Mouse (Mus musculus) adrenal gland, postnatal 10 days (tissue): Measurements from ENCODE around the gene H2-T3. TPM values are rescaled to one million over a fixed set of nuclear protein-coding genes. Genes with fewer than 3 reads are reported as not detected.
A peak's percentile ranks its signal among the peaks of the same experiment; 100 is the strongest.
"Not testable (repeated sequence)": the region's sequence is repeated elsewhere in the genome, so short reads cannot be mapped to it uniquely, and the experiment has no call there.

ENCODE experiments used
- DNase-seq: peaks from one replicate; pipeline ENCODE4 v3.0.0; 2021; ENCODE audit warnings: mixed read lengths
- total RNA-seq, 2 experiments: library from RNA; stranded (reverse); gene quantifications; 2 replicates each; pipeline ENCODE4 v1.2.3; 2021

H2-T3 gene
- total RNA-seq, 2 experiments from 2014 or later: not detected

DNA sequence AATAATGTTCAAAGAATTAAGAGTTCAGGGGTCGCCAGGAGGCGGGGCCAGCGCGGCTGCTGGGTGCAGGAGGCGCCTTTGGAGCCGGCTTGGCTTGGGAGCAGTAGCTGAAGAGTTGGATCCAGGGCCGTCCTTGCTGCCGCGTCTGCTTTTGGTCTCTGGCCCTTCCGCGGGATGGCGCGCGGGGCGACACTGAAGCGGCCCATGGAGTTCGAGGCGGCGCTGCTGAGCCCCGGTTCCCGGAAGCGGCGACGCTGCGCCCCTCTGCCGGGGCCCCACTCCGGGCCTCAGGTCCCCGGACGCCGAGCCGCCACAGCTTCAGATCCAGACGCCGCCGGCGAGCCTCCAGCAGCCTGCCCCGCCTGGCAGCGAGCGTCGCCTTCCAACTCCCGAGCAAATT lies 11.1 kb downstream of the H2-T3 start:
- DNase-seq: peak; percentile 36

DNA sequence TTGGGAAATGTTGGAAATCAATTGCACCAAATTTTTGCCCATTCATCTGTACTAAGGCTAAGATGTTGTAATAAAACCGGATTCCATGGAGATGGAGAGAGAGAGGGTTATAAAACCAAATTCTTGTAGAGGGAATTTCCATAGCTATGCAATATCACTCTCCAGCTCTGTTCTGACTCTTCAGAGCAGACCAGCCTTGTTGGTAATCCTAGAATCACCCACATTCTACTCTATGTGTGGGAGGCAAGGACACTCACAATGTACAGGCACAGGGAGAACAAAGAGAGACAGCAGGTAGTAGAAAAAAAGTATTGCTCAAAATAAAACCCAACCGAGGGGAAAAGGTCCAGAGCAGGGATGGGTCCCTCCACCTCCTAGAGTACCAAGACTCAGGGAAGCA lies 14.0 kb downstream of the H2-T3 start:
- not testable (repeated sequence) for DNase-seq

DNA sequence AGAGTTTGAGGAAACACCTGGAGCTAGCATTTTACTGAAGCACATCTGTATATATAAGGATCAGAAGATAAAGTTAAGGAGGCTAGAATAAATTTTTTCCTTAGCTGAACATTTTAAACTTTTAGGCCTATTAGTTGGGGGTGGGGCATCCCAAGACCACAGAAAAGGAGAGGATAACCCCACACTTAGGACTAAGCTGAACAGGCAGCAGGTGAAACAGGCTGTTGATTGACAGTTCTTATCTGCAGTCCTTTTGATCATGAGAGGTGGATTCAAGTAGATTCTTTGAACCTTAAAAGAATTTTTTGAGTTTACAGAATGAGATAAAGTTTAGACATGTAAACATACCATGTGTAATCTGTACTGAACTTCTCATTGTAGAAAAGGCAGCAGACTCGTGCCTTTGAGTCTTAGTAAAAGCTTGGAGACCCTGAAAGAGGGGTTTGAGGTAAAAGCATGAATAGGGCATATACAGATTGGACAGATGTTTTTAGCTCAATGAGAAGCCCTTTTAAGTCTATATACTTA lies 19.7 kb downstream of the H2-T3 start:
- DNase-seq: no peak

DNA sequence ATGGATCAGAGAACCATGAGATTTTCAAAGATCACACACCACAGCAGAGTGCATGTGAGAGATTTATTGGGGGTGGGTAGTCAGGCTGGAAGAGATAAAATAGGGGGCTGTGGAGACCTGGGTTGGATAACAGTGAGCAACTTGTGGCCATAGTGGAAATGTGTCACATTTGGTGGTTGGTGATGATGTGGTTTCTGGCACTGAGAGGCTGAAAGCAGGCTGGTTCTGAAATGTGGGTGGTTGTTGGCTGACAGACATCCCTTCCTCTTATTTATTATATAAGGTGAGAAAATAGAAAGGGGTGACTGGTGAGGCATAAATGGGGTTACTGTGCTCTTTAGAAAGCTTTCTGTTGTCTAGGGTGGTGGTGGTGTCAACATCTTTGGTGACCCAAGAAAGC lies 20.3 kb downstream of the H2-T3 start:
- DNase-seq: no peak

DNA sequence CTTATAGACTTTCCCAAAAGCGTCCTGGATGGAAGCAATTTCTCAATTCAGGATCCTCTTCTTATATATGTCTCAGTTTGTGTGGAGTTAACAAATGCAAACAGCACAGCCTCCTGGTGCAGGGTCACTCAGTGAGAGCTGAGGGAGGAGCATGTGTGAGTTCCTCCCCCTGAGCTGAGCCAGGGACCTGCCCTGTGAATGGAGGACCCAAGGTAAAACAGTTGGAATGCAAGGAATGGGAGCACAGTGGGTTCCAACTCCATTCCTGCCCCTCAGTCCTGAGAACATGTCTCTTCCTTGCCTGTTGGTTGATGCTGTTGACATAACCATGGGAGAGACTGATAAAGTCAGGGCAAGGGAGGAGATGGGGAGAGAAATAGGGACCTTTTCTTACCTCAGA lies 21.0 kb downstream of the H2-T3 start:
- not testable (repeated sequence) for DNase-seq

DNA sequence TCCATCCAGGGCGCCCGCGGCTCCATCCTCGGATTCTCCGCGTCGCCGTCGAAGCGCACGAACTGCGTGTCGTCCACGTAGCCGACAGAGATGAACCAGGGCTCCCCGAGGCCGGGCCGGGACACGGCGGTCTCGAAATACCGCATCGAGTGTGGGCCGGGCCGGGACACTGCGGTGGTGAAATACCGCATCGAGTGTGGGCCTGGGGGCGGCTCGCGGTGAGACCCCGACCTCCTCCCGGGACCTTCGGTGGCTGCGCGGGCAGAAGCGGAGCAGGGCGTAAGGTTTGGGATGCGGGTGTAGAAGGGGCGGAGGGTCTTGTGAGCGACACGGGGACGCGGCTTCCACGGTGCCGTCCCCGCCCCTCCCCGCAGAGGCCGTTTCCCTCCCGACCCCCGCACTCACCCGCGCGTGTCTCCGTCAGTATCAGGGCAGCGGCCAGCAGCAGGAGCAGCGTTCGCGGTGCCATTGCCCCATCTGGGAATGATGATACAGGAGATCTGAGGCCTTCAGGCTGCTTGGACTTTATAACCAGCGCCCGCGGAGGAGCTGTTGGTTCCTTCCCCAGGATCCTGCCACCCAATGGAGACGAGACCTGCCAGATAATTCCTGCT lies 21.9 kb downstream of the H2-T3 start, which contains the start of gene Gm8909:
Gene Gm8909 (minus strand): TSS at position 499 of the 614 bp plus-strand sequence.
- DNase-seq: no peak

DNA sequence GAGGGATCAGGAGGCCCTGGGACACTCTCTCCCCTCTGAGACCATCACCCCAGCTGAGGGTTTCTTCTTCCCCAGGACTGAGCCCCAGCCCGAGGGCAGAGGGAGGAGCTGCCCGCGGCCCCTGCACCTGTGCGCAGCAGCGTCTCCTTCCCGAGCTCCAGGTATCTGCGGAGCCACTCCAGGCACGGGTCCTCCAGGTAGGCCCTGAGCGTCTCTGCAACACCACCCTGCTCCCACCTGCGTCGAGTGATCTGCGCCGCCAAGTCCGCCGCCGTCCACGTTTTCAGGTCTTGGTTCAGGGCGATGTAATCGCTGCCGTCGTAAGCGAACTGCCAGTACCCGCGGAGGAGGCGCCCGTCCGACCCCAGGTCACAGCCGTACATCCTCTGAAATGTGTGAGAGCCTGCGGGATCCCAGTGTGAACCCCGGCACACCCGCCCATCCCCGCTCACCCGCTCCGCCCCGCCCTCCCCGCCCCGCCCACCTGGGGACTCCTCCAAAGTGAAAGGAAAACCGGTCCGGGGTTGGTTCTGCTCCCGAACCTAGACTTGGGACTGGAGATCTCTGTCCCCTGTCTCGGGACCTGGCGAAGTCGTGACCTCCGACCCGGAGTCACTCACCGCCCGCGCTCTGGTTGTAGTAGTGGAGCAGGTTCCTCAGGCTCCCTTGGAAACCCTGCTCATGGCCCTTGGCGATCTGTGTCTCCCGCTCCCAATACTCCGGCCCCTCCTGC lies 22.6 kb downstream of the H2-T3 start:
- DNase-seq: peak; percentile 8

DNA sequence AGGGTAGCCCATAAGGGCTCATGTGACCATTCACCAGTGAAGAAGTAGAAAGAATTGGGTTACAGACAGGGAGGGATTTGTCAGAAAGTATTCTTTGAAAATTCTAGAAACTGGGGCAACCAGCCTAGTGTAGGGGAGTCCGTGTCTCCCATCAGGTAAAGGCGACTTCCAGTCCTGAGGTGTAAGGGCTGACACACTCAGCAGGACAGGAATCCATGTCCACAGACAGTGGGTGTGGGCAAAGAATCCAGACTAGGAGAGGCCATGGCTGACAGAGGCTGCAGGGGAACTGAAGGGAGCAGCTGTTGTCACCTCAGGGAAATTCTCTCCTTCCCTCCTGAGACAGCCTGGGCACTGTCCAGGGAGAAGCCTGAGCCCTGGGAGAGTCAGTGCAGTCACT lies 23.2 kb downstream of the H2-T3 start:
- DNase-seq: not testable (repeated sequence)

DNA sequence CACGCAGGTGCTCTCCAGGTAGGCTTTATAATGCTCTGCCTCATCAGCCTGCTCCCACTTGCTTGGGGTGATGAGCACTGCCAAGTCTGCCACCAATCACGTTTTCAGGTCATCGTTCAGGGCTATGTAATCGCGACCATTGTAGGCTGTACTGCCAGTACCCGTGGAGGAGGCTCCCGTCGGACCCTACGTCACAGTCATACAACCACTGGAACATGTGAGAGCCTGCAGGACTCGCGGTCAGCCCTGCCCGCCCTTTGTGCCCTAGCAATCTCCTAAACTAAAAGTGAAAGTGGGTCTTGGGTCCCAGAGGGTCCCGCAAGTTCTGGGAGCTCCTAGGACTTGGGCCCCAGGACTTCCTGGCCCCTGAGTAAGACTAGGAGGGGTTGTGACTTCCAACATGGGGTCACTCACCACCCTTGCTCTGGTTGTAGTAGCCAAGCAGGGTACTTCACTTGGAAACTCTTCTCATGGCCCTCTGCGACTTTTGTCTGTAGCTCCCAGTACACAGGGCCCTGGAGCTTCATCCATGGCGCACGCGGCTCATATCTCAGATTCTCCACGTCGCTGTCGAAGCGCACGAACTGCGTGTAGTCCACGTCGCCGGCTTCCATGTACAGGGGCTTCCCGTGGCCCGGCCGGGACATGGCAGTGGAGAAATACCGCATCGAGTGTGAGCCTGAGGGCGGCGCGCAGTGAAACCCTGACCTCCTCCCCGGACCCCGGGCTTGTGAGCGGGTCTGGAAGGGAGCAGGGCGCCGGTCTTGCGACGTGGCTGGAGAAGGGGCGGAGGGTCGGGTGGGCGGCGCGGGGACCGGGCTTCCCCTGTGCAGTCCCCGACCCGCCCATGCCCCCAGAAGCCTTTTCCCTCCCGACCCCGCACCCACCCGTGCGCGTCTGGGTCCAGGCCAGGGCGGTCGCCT lies 28.7 kb downstream of the H2-T3 start:
- no peak for DNase-seq

DNA sequence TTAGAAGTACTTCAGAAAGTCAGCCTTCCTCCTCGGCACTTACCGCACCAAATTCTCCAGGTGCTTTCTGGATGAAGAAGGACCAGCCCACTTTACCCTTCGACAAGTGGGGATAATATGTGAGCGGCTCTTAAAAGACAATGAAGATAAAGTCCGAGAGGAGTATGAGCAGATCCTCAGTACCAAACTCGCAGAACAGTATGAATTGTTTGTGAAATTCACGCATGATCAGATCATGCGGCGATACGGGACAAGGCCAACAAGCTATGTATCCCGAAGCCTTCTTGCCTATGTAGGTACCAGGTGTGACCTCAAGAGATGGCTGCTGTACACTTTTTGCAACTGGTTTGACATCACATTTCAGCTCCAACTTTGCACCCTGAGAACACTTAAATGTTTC lies 31.8 kb downstream of the H2-T3 start:
- DNase-seq: not testable (repeated sequence)

DNA sequence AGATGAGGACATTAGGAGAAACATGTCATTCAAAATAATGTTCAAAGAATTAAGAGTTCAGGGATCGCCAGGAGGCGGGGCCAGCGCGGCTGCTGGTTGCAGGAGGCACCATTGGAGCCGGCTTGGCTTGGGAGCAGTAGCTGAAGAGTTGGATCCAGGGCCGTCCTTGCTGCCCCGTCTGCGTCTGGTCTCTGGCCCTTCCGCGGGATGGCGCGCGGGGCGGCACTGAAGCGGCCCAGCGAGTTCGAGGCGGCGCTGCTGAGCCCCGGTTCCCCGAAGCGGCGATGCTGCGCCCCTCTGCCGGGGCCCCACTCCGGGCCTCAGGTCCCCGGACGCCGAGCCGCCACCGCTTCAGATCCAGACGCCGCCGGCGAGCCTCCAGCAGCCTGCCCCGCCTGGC lies 32.3 kb downstream of the H2-T3 start:
- peak; percentile 14 for DNase-seq

DNA sequence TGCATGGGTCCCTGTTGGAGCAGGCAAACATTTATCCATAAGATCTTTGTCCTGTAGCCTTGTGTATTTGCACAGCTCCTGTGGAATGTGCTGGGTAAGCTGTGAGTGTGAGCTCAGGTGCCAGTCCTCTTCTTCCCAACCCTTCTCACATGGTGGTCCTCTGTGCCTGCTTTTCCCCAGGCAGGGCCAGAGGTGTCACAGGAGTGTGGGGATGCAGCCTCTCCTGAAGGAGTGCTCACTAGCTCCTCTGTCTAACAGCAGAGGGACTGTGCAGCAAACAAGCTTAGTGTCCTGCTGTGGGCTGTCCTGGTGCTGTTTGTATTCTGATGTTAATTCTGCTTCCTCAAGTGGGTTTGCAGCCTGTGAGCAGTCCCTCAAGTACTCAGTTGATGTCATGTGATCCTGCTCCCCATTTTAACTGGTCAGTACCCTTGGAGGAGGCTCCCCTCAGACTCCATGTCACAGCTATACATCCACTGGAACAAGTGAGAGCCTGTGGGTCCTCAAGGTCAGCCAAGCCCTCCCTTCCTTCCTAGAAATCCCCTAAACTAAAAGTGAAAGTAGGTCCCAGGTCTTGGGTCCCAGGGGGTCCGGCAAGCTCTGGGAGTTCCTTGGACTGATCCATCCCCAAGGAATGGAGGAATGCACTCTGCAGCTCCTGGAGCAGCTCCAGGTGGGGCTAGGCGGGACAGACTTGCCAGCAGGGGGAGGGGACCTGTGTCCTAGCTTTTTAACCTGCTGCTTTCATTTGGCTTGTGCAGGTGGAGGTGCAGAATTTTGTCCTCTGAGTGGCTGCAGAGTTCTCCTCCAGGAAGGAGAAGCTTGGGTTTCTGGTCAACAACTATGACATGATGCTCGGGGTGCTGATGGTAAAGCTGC lies 35.6 kb downstream of the H2-T3 start:
- no peak for DNase-seq

DNA sequence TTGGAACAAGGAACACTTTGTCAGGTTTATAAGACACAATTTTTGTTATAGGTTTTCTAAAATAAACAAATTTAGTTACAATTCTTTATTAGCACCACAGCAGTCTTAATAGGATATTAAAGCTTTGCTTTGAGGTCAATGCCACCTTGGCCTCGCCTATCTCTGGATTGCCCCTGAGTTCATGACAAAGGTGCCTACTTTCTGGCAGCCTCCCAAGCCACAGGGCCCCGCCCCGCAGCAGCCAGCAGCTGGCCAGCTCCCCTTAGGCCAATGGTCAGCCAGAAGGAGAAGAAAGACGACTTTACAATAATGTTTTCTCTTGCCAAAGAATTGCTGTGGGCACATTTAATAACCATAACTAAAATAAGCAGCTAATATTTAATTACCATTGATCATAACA lies 38.9 kb downstream of the H2-T3 start:
- DNase-seq: not testable (repeated sequence)

DNA sequence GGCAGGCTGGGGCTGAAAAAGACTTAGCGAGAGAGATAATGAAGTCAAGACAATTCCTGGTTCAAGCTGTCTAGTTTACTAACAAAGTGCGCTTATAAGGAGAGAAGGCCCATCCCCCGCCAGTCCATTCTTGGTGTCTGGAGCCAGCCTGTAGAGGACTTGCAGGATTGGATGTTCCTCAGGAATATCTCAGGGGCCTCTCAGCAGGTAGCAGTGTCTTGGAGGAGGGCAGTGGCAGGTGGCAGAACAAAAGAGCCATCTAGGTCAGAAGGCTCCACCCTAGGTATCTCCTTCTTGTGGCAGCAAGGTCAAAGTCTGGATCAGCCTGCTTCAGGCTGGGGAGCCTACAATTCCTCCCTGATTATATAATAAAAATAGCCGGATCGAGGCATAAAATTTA lies 41.6 kb downstream of the H2-T3 start:
- DNase-seq: not testable (repeated sequence)

DNA sequence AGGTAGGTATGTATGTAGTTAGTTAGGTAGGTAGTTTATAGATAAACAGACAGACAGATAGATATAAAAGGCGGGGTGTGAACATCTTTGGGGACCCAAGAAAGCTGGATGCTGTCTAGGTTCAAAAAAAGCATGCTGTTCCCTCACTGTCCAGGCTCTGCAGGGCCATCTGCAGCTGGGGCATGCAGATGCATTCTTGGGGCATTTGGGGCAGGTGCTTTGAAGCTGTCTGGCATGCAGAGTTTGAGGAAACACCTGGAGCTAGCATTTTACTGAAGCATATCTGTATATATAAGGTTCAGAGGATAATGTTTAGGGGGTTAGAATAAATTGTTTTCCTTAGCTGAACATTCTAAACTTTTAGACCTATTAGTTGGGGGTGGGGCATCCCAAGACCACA lies 43.1 kb downstream of the H2-T3 start:
- not testable (repeated sequence) for DNase-seq

DNA sequence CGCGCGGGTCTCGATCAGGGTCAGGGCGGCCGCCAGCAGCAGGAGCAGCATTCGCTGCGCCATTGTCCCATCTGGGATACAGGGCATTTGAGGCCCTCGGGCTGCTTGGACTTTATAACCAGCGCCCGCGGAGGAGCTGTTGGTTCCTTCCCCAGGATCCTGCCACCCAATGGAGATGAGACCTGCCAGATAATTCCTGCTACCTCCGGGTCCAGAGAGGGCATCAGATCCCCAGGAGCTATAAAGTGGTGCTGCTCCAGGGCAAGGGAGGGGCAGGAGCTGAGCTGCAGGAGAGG lies 44.3 kb downstream of the H2-T3 start:
- DNase-seq: not testable (repeated sequence)

DNA sequence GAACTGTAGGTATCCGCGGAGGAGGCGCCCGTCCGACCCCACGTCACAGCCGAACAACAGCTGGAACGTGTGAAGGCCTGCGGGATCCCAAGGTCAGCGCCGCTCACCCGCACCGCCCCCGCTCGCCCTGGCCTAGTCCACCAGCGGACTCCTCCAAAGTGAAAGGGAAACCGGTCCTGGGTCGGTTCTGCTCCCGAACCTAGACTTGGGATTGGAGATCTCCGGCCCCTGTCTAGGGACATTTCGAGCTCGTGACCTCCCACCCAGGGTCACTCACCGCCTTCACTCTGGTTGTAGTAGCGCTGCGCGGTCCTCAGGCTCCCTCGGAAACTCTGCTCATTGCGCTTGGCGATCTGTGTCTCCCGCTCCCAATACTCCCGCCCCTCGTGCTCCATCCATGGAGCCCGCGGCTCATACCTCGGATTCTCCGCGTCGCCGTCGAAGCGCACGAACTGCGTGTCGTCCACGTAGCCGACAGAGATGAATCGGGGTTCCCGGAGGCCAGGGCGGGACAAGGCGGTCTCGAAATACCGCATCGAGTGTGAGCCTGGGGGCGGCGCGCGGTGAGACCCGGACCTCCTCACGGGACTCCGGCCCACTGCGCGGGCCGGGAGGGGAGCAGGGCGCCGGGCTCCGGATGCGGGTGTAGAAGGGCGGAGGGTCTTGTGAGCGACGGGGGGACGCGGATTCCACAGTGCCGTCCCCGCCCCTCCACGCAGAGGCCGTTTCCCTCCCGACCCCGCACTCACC lies 44.8 kb downstream of the H2-T3 start:
- peak; percentile 27 for DNase-seq

DNA sequence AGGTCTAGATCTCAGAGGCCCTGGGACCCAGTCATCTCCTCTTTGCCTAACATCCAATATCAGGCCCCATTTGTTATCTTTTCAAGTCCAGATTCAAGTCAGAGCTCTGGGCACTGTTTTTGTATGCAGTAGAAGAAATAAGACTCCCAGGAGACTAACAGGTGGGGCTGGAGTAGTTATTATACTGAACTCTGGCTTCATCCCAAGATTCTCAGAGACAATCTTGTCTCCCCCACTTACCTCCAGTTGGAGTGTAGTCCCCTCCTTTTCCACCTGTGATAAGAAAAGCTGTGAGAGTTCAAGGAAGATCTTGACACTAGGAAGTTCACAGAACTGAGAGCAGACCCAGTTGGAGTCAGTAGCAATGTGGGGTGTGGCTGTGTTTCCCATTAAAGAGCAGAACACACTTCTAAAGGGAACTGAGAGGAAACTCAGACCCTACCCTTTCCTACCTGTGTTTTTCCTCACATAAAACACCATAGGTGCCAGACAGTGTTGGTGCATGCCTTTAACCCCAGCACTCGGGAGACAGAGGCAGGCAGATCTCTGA lies 53.7 kb downstream of the H2-T3 start:
- DNase-seq: not testable (repeated sequence)
